Mouse (Mus musculus): ENCODE measurements around the gene Srrd. TPM values are rescaled to one million over a fixed set of nuclear protein-coding genes. Genes with fewer than 3 reads are reported as not detected.
"Not testable (repeated sequence)": the region's sequence is repeated elsewhere in the genome, so short reads cannot be mapped to it uniquely, and the experiment has no call there.

Gene Srrd
- total RNA-seq, 1 experiment from 2014 or later: 11.1 TPM

DNA sequence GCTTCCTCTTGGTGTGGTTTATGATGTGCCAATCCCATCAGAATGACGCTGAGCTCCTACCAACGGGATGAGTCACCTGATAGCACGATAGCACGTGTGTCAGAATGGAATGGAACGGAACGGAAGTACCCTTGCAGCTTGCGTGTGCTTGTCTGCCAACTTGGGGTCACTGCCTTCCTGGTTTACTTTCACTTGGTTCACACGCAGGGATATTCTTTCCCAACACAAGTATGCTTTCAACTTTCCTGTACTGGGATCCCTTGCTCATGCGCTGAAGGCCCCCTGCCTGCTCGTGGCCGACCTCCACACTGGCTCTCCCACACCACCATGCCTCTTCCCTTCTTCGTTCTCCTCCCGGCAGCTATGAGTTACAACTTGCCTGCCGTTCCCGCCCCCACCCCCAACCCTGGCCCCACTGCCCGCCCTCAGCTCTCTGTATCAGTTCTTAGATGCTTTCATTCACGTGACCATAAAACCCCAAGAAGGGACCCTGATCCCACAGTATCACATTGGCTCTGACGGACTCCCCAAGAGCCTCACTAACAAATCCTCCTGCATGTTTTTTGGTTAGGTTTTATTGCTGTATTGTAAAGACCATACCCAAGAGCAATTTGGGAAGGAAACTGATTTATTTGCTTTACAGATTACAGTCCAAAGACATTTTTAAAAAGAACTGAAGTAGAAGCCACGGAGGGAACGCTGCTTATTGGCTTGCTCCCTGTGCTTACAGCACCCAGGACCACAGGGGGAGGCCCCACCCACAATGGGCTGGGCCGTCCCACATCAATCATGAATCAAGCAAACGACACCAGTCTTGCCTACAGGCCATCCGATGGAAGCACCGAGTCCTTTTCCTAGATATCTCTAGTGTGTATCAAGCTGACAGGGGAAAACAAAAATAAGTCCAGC is 17.9 kb downstream of the Srrd start:
- ATAC-seq (ENCODE audit: extremely low read depth, insufficient number of reproducible peaks, low FRiP score, poor library complexity, severe bottlenecking): peak; percentile 59

DNA sequence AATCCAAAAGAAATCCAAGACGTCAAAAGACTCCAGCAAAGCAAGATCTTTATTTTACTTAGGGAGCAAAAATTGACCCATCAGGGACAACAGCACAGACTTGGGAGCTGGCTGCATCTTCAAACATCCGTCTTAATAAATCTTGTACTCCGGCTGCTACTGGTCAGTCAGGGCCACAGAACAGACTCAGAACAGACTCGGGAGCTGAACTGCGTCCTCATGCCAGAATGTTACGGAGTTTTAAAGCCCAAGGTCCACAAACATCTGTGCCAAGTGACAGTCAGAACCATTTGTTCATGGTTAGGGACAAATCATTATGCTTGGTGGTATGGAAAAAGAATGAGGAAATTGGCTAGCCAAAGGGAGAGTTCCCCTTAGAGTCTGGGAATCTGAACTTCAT is 19.6 kb downstream of the Srrd start:
- no peak for ATAC-seq (ENCODE audit: extremely low read depth, insufficient number of reproducible peaks, low FRiP score, poor library complexity, severe bottlenecking)

DNA sequence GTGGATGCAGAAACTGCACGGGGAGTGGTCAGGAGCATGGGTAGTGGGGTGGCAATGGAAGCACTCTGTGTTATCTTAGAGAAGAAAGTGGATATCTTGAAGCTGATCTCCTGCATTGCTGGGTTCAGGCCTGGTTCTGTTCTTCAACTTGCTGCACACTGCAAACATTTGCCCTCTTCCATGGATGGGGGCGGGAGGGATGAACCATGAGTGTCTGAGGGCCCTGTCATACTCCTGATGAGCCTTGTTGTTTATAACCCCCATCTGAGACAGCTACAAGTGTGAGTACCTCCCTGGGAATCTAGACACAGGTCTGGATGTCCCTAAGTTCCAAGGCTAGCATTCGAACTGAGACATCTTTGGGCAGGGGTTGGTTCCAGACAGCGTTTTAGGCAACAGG is 21.5 kb downstream of the Srrd start:
- ATAC-seq (ENCODE audit: extremely low read depth, insufficient number of reproducible peaks, low FRiP score, poor library complexity, severe bottlenecking): no peak

DNA sequence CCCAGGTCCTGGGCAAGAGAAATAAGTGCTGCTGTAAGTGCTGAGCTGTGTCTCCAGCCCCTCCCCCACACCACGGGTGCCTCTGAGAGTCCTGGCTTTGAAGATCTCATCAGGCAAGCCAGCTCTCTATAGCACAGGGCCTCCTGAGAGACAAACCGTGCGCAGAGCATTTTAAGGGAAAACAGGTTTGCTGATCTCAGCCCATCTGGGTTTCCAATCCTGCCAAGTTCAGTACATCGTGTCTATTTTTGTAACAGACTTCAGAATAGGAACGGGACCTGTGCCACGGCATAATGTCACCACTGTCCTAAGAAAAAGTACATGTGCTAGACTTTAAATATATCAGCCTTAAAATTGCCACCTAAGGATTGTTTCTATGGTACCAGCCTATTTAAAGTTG is 21.9 kb downstream of the Srrd start:
- ATAC-seq (ENCODE audit: extremely low read depth, insufficient number of reproducible peaks, low FRiP score, poor library complexity, severe bottlenecking): no peak

DNA sequence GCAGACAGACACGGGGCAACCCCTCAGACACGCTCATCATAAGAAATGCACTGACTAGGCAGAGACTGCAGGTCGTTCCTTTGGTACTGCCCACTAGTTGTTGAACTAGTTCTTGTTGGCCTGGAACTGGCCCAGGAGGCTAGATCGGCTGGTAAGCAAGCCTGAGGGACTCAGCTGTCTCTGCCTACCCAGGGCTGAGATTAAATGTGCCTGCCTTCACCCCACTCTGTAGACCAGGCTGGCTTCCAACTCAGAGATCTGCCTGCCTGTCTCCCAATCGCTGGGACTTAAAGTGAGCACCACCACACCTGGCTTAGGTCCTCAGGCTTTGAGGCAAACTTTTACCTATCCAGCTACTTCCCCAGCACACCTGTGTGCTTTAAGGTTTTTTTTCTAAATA is 22.5 kb downstream of the Srrd start:
- no peak for ATAC-seq (ENCODE audit: extremely low read depth, insufficient number of reproducible peaks, low FRiP score, poor library complexity, severe bottlenecking)

DNA sequence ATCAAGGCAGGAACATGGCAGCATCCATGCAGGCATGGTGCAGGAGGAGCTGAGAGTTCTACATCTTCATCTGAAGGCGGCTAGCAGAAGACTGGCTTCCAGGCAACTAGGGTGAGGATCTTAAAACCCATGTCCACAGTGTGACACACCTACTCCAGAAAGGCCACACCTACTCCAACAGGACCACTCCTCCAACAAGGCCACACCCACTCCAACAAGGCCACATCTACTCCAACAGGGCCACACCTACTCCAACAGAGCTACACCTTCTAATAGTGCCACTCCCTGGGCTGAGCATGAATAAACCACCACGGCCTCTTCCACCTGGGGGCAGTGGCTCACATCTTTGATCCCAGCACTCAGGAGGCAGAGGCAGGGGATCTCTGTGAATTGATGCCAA is 23.5 kb downstream of the Srrd start:
- not testable (repeated sequence) for ATAC-seq (ENCODE audit: extremely low read depth, insufficient number of reproducible peaks, low FRiP score, poor library complexity, severe bottlenecking)

DNA sequence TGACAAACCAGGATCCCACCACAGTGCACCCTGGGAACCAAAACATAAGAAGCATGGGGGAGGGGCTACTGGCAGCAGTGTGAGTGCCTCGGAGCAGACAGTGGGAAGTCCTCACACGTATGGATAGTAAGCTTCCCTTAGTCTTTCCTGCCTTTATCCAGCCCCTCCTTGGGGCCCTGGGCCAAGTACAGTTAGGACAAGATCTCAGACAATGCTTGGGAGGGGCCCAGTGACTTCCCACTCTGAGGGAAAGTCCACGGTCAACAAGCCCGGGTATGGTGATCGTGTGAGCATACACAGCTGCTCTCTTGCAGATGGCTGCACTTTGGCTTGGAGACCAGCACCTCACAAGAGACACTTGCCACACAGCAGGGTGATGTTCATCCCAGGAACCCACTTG is 25.5 kb downstream of the Srrd start:
- no peak for ATAC-seq (ENCODE audit: extremely low read depth, insufficient number of reproducible peaks, low FRiP score, poor library complexity, severe bottlenecking)

DNA sequence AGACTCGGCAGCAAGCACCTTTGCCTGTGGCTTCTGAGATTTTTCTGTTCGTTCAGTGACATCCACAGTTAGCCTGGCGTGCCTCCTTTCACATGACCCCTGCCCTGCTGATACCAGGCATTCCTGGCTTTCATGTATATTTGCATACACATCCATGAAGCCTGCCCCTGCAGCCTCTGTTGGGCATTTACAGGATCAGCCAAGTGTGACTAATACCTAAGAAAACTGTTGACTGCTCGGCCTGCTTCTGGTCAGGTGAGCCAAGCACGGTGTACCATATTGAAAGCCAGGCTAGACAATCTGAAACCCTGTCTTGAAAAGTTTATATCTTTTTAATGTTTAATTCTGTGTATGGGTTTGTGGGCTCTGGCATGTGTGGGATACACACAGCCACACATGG is 26.4 kb downstream of the Srrd start:
- ATAC-seq (ENCODE audit: extremely low read depth, insufficient number of reproducible peaks, low FRiP score, poor library complexity, severe bottlenecking): no peak

DNA sequence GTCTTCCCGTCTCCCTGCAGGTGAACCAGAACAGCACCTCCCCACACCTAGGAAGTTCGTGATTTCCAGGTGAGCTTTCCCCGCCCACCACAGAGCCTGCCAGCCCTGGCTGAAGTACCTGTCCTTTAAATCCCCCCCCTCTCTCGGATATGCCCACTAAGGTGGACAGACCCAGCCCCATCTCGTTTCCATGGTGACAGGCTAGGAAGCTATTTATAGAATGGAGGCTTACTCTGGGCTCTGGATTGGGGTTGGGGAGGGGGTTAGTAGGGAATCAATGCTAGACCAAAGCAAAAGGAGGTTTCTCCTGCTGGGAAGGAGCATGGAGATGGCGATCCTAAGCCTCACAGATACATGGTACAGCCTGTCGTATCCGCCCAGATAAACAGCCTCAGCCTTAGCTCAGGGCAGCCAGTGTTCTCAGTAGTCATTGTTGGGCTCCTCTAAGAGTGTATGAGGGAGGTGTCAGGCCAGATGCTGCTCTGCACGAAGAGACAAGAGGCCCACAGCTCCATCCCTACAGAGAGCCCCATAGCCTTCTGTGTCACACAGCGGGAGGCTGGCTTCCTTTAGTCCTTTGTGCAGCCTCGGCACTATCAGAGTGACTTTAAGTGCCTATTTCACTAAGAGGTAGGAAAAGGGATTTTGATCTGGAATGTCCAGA is 29.5 kb downstream of the Srrd start:
- ATAC-seq (ENCODE audit: extremely low read depth, insufficient number of reproducible peaks, low FRiP score, poor library complexity, severe bottlenecking): no peak

DNA sequence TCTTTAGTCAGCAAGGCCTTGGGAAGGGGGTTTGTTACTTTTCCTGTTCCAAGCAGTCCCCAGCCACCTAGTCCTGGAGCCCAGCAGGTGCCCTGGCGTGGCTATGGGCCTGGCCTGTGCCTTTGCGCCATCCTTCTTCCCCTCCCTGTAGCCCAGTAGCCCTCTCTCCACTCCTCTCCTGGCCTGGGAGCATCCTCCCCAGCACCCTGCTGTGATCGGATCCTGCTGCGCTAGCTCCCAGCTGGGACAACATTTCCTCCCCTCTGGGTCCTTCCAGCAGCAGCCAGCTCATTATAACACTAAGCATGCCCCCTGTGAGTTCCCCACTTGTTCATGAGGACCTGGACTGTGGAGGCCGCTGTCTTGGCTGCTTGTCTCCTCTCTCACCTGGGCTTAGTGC is 37.0 kb downstream of the Srrd start:
- ATAC-seq (ENCODE audit: extremely low read depth, insufficient number of reproducible peaks, low FRiP score, poor library complexity, severe bottlenecking): no peak

DNA sequence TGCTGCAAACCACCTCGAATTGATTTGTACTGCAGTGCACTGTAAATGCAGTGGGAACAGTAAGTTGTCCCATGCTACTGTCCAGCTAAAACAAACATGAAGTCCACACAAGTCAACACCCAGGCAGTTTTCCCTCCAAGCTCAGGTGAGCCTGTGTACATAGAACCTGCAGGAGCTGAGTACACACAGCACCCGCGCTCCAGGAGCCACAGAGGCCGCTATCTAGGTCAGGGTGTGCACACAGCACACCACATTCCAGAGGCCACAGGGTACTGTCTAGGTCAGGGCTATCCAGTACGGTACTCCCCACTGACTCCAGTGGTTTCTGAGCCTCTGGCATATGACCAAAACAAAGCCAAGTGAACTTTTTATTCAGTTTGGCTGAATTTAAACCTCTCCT is 40.5 kb downstream of the Srrd start:
- no peak for ATAC-seq (ENCODE audit: extremely low read depth, insufficient number of reproducible peaks, low FRiP score, poor library complexity, severe bottlenecking)

DNA sequence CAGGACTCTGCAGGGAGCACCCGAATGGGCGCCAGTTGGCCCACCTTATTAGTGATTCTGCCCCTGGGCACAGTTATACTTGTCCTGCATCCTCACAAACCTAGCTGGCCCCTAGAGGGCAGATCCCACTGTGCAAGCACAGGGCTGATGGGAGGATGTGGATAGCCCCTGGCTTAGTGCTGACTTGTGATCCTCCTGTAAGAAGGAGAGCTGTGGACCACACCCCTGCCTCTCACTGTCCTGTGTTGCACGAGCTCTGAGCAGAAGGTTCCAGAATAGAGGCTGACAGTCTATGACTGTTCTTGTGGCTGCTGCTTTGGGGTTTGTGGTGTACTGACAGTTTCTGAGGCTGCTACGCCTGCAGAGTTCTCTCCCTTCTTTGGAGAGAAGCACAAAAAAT is 41.1 kb downstream of the Srrd start:
- no peak for ATAC-seq (ENCODE audit: extremely low read depth, insufficient number of reproducible peaks, low FRiP score, poor library complexity, severe bottlenecking)

DNA sequence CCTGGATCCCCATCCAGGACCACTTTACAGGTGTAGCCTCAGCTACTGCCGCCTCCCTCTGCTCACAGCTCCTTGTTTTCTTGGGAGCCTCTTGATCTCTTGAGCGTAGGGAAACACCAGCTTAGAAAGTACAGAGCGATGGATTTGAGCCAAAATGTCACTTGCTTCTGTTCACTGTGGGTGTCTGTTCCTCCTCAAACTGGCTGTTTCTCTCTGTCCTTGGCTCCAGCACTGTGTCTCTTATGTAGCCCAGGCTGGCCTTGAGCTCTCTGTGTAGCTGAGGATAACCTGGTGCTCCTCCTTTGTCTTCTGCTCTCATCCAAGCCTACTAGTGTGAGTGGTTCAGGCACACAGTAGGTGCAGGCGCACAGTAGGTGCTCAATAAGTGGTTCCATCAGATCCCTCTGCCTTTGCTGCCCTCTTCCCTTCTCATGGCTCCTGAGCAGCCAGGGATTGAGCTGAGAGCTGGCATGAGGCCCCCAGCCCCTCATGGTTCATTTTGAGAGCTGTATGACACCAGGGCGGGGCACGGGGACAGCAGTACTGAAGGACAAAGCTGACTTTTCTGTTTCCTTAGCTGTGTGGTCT is 42.0 kb downstream of the Srrd start:
- ATAC-seq (ENCODE audit: extremely low read depth, insufficient number of reproducible peaks, low FRiP score, poor library complexity, severe bottlenecking): no peak

DNA sequence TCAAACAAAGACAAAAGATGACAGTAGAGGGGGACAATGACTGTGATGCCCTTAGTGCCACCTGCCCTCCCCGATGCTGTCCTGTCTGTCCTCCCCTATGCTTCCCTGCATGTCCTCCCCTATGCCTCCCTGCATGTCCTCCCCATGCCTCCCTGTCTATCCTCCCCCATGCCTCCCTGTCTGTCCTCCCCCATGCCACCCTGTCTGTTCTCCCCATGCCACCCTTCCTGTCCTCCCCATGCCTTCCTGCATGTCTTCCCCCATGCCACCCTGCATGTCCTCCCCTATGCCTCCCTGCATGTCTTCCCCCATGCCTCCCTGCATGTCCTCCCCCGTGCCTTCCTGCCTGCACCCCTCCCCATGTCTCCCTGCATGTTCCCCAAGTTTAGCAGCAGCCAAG is 42.7 kb downstream of the Srrd start:
- no peak for ATAC-seq (ENCODE audit: extremely low read depth, insufficient number of reproducible peaks, low FRiP score, poor library complexity, severe bottlenecking)

DNA sequence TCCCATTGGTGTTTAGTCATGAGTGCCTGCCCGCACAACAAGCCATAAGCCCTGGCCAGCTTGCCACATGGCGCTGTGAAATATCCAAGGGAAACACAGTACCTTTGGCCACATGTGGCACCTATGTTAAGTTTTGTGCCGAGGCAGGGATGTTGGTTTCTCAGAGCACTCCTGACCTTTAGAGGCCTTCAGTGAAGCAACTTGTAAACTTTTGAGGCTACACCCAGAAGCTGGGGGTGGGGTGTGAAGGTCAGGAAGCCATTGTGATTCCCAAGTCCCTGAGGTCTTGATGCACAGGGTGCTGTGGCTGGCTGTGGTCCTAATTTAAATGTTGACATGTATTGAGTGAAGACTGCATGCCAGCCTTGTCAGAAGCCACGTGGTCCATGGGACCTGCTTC is 43.4 kb downstream of the Srrd start:
- ATAC-seq (ENCODE audit: extremely low read depth, insufficient number of reproducible peaks, low FRiP score, poor library complexity, severe bottlenecking): no peak

DNA sequence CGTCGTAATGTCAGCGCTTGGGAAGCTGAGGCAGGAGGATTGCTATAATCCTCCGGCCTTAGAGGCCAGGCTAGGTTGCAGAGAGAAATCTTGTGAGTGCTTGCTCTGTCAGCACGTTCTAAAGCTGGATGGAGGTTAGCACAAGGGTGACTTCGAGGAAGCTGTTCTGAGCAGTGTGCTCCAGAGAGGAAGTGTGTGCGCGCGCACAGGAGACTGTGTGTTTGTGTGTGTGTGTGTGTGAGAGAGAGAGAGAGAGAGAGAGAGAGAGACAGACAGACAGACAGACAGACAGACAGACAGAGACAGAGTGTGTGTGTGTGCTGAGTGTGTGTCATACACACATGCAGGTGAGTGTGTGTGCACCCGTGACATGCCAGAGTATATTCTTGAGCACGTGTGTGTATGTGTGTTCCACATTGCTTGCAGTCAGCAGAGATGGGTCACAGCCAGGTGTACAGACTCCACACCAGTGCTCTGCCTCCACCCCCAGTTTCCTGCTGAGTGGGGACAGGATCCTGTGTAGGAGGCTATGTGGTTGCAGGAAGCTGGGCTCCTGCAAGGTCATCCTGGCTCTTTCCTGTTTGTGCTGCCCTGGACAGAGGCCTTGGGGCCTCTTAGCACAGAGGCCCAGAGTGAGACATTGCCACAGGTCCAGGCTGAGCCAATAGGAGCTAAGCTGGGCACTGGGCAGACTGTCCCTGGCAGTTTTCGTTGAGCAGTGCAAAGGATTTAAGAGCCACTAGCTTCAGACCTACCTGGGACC is 44.4 kb downstream of the Srrd start:
- peak; percentile 16; the same call in 1 of the 2 replicates for ATAC-seq (ENCODE audit: extremely low read depth, insufficient number of reproducible peaks, low FRiP score, poor library complexity, severe bottlenecking)

DNA sequence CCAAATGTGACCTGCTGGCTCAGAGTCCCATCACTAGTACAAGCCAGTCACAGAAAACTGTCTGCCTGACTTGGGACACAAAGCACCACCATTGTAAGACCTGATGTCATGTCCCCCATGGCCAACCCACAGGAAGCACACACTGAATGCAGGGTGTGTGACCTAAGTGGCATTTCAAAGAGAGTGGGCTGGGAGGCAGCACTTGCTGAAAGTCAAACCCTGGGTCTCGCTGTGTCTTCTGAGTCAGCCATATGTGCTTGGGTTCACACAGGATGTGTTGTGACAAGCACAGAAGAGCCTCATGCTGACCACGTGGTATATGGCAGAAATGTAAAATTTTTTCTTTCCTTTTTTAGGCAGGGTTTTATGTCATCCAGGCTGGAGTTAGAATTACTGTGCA is 45.6 kb downstream of the Srrd start:
- peak; percentile 28 for ATAC-seq (ENCODE audit: extremely low read depth, insufficient number of reproducible peaks, low FRiP score, poor library complexity, severe bottlenecking)

DNA sequence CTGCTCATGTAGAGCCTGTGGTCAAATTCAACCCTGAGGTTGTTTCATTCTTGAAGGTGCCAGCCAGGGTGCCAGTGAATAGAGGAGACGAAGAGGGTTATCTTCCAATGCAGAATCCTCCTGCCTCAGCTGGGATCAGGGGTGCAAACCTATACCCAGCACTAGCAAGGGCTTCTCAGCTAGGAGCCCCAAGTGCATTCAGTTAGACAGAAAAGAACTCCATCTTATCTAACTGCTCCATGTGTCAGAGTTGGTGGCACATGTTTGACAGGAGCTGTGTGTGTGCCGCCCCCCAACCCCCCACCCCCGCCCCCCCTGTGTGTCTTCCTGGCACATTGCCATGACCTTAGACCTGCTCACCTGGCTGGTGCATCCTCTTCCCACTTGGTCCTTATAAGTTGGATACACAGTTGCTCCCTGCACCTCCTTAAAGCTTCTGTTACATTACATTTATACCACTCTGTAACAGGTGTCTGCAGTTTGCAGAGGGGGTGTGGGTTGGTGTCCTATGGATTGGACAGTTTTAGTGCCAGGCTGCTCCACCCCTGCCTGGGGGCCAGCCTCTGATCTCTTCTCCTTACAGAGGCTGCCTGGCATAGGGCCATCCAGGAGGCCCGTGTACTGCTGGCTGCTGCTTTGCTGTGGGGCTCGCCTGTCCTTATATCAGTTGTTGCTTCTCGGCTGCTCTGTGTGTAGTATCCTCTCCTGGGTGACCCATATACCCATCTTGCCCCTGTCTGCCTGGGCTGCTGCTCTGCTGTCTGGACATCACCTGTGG is 46.2 kb downstream of the Srrd start:
- no peak for ATAC-seq (ENCODE audit: extremely low read depth, insufficient number of reproducible peaks, low FRiP score, poor library complexity, severe bottlenecking)

DNA sequence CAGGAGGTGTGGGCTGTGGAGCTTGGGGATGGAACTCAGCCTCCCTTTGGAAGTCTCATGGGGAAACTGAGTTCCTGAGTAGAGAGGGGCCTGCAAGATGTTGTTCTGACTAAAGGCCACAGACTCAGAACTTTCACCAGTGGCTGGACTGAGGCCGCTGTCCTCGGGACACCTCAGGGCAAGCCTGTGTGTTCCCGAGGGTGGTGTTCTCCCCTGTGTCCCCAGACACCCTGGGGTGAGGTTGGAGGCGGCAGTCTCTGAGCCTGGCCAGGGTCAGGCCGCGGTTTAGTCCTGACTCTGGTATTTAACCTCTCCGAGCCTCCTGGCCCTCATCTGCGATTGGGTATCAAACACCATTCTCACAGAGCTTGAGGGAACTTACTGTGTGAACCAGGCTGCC is 47.3 kb downstream of the Srrd start:
- no peak for ATAC-seq (ENCODE audit: extremely low read depth, insufficient number of reproducible peaks, low FRiP score, poor library complexity, severe bottlenecking)
